Mouse (Mus musculus): ENCODE measurements around the gene Birc5.

The Birc5 gene

DNA sequence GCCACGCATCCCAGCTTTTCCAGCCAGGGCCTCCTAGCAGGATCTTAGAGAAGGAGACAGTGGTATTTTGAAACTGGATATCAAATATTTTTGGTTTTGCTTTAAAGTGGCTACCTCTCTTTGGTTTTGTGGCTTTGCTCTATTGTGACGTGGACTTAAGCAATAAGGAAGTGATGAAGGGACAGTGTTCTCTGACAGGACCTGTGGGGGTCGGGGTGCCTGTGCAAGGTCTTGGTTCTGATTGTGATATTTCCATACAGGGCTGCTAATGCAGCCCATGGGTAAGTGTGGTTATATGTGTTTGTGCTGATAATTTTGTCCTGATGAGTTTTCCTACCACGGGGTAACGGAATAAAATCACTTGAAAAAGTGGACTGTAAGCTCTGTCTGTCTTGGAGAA, 6.3 kb downstream of the Birc5 start:
- in situ Hi-C loops (cut with MseI, MboI) = no loop called here

DNA sequence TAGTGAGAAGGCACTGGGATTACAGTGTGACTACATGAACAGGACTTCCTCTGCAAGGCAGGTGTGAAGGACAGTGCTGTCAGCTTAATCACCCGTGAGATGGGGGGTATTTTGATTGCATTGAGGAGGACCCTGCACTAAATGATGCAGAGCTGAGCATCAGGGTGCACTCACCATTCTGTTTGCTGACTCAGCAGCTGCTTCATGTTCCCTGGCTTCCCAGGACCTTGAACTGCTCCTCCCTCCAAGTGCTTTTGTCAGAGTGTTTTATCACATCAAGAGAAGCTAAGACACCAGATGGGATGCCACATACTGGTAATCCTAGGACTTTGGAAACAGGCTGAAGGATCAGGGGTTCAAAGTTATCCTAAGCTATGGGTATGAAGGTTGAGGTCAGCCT, 6.9 kb downstream of the Birc5 start:
- in situ Hi-C loops (cut with MseI, MboI) = no loop called here

DNA sequence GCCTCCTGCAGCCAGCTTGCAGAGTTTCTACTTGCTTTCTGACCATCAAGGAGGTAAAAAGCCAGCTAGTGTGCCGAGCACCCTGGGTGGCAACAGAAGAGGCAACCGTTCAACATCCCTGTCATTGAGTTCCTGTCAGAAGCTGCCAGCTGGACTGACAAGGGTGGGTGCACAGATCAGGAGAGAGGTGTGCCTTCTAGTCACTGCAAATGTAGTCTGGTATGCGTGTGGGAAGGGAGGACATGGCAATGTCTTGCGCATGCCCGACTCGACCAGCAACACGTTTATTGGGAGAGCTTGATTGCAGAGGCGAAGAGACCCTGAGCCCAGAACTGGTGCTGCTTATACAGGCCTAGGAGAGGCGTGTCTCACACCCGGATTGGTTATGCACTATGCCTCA, 8.4 kb downstream of the Birc5 start:
- in situ Hi-C loops (cut with MseI, MboI) = no loop called here

DNA sequence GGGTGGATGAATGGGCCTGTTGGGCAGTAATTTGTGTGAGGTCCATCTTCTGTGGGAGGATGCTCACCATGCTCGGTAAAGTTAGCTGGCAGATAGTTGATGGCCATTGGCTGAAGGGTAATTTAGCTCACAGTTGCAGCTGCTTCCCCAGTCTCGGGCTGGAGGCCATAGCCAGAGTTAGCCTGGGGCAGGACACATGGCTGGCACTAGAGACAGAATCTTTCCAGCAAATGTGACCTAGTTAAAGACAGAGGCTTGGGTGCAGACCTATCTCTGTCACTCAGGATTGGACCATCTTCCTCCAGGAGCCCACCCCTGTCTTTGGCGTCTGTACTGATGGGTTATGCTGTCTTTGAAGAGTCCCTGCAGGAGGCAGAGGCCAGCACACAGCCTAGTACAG, 9.3 kb downstream of the Birc5 start:
- in situ Hi-C loops (cut with MseI, MboI) = no loop called here

DNA sequence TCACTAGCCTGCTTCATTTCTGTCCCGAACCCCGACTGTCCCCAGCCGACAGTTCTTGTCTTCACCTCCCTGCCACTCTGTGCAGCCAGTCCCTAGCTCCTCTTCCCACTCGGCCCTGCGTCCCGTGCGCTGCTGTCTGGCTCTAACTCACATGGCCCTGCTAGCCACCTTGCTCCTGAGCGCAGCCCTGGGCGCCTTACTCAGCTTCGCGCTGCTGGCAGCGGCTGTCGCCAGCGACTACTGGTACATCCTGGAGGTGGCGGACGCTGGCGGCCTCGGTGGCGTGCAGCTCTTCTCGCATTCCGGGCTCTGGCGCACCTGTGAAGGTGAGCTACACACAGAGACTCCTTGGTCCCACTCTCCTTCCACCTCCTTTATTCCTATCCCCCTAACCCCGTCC, 11.6 kb downstream of the Birc5 start, which contains the start of gene Tmem235:
Tmem235 (plus strand) TSS at position 152 of the 400 bp plus-strand sequence.
- in situ Hi-C loops (cut with MseI, MboI) = no loop called here

DNA sequence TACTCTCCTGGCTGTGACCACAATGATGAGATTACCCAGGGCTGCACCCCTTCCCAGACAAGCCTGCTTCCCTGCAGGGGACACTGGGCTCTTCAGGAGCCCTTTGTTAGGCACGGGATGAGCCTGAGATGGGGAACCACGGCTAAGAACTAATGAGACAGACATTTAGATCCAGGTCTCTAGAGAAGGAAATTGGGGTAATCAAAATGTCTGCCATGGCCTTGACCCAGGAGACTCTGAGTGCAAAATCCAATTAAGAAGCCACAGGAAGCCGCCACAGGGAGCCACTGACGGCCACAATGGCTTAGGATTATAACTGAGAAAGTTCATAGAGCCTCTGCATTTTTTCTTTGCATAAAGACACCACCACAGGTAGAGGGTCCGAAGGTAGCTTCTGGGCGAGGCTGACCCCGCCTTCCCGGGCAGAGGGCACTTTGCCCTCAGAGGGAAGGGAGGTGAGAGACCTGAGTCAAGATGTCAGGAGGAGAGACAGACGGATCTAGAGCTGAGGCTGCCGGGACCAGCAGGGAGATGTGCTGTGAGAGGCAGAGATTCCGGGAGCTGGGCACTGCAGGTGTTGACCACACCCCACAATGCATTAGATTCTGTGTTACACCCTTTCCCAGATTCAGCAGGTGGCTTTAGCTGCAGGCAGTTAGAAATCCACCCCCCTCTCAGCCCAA, 14.3 kb downstream of the Birc5 start:
- in situ Hi-C loops (cut with MseI, MboI) = no loop called here

DNA sequence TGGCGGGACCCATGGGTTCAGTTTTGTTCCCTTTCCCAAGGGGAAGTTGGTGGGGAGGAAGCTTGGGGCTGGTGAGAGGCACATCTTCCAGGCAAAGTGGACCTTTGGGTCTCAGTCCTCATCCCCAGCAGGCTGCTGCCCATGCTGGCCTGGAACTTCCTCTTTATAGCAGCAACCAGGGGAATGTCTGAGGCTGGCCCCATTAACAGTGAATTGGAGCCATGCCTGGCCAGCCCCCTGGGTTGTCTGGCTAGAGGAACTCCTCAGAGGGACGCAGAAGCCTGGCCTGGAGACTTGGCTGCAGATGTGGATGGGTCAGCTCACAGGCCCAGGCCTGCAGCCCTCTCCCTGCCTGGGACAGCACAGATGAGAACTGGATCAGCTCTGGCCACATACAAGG, 15.8 kb downstream of the Birc5 start:
- in situ Hi-C loops (cut with MseI, MboI) = no loop called here

DNA sequence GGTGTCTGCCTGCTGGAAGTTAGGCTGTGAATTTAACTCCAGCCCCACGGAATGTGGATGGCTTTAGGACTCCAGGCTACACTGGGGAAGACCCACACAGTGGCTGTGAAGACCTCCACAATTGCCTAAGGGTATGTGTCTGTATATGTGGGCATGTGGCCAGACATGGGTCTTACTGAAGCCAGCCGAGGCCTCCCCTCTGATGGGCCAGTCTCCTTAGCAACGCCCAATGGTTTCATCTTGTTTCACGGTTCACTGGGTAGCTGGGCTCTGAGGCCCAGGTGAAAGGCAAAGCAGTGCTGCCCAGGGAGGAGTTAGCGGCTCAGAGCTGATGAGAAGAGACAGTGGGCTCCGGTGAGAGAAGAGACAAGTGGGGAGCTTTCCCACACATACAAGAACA, 16.9 kb downstream of the Birc5 start:
- in situ Hi-C loops (cut with MseI, MboI) = no loop called here

DNA sequence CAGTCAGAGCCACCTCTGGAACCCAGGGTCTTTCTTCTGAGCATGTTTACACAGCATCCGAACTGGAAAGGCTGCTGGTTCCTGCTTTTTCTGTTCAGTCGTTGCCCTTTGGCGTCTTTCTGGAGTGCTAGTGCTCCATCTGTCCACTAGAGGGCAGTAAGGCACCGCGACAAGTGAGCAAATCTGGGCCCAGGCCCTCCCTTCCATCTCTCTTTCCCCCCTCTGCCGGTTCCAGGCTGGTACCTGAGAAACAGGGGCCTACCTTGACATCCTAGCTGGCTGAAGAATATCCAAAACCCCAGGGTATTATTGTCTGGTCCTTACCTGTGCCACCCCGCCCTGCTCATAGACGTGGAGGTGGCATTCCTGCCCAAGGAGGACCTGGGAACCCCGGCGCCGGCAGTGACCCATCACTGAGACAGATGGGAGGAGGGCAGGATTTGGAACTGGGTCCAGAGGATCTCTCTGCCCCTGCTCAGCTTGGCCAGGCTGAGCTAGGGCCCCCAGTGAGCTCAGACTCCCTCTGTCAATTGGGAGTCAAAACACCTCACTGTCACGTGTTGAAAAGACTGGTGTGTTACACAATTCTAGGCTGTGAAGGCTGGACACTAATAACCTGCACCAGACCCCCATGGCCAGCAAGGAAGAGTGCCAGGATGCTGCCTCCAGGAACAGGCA, 21.8 kb downstream of the Birc5 start:
- in situ Hi-C loops (cut with MseI, MboI) = loop anchor here in 1 of 2 experiments (5.0 kb wide), 1 partner anchor 351 kb away; no protein-coding TSS in a partner anchor

DNA sequence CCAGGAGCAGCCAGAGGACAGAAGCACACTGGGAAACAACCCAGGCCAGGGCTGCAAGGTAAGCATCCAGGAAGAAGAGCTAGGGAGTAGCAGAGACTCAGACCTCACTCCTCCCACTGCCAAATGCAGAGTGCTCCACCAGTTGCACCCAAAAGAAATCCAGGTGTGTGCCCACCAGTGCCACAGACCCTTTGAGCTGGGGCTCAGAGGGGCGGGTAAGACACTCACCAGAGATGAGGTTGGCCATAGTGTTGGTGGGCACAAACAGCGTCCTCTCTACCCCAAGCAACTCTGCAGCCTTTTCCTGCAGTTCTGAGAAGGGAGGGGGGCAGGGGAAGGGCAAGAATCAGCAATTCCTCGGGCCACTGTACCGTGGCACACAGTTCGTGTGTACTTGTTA, 22.3 kb downstream of the Birc5 start:
- in situ Hi-C loops (cut with MseI, MboI) = loop anchor here in 1 of 2 experiments (5.0 kb wide), 1 partner anchor 351 kb away; no protein-coding TSS in a partner anchor

DNA sequence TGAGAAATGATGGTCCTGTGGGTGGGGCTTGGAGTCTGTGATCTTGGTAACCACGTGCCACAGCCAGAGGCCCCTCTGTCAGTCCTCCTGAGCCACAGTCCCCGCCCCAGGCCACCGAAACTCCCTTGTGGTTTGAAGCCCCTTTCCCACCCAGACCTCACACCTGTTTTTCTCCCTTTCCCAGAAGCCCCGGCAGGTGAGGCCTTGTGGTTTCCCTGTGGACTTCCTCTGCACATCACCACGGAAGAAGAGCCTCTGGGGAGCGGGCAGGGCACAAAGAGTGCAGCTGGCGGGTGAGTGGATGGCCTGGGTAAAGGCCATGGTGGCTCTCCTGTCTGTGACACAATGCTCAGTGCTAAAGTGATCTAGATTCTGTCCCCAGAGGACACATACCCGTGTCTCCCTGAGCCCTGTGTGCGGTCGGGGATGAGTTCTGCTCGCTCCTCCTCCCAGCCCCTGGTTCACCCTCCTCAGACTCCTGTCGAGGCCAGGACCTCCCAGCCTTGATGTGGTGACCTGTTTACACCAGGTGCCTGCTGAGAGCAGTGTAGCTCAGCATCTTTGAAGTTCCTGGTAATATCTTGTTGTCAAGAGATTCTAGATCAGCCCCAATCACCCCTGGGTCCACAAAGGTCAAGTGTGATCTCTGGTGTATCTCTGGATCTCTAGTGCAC, 23.0 kb downstream of the Birc5 start:
- in situ Hi-C loops (cut with MseI, MboI) = loop anchor here in 1 of 2 experiments (5.0 kb wide), 1 partner anchor 350 kb away; no protein-coding TSS in a partner anchor

DNA sequence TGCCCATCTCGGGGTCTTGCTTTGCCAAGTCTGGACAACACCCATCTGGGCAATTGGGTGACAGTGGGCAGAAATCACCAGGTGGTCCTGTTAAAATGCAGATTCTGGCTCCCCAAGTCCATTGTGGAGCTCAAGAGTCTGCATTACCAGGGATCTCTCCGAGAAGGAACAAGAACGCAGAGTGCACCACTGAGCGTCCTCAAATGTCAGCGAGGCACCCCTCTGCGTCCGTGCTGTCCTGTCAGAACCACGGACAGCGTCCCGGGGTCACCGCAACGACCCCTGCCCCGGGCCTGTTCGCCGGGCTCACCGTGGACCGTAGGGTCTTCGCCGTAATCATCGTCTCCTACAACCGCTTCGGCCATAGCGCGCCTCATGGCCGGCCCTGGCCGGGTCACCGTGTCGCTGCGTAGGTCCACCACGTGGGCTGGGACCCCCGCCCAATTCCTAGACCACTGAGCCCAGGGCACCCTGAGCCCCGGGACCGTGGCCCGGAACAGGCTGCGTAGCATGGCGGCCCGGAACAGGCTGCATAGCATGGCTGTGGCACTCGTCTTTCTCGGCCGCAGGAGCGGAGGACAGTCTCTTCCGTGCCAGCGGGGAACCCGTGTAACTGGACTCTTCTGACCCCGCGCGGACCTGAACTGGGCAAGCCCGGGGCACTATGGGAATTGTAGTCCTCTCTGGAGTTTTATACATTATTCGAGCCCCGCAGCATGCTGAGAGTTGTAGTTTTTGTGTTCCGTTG, 24.0 kb downstream of the Birc5 start, which contains the start of gene Tha1:
Tha1 (minus strand) TSS at position 621 of the 748 bp plus-strand sequence.
- in situ Hi-C loops (cut with MseI, MboI) = loop anchor here in 1 of 2 experiments (5.0 kb wide), 1 partner anchor 349 kb away; no protein-coding TSS in a partner anchor

DNA sequence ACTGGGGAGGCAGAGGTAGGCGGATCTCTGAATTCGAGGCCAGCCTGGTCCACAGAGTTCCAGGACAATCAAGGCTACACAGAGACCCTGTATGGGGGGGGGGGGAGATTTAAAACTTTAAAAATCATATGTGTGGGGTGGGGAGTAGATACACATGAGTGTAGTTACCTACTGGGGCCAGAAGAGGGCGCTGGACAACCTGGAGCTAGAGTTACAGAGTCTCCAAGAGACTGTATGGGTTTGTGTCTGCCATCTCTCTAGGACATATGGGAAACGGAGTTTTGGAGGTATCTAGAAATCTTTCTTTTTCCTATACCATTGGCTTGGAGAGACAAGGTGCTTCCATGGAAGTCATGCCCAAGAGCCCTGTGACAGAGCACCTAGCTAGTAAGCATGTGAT, 25.4 kb downstream of the Birc5 start:
- in situ Hi-C loops (cut with MseI, MboI) = loop anchor here in 1 of 2 experiments (5.0 kb wide), 1 partner anchor 348 kb away; no protein-coding TSS in a partner anchor

DNA sequence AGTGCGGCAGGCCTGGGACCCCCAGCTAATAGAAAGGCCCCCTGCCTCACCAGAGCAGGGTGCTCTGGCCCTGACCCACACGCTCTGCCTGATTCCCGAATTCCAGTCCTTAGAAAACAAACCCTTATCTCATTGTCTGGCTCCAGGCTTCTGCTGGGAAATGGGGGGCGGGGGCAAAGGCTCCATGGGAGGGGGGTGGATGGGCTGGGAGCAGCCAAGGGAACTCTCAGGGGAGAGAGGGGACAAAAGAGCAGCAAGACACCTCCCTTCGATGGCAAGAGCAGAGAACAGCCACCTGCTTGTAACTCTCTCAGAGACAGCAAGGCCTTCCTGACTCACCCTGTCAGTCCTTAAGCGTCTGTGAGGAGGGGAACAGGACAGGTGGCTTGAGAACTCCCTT, 26.6 kb downstream of the Birc5 start:
- in situ Hi-C loops (cut with MseI, MboI) = no loop called here

DNA sequence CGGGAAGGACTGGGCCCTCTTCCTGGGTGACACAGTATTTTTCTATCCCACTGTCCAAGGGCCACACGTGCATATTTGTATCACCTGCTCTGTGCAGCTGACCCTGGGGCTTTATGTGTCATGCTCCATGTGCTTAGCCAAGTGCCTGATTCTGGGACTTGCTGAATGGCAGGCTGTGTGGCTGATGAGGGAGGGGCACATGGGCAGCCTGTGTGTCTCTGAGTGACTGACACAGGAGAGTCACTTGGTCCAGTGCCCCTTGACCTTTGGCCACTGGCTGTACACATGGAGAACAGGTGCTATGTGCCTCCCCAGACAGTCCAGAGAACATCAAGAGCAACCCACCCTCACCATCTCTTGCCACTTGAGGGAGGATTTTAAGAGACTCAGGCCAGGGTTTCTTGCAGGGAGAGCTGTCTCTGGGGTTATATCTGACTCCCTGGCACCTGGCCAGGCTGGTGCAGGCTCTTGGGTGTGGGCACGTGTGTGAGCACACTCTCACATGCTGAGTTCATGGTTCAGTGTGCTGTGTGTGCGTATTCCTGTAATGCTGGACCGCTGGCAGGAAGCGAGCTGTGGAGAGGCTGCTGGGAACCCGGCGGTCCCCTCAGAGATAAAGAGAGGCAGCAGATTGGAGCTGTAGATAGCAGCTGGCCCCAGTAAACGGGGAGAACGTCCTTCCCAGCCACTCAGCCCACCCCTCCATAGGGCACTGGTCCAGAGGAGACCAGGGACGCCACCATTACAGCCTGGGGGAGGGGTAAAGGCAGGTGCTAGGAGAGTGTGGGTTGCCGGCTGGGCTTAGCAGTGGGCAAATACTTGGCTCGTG, 29.1 kb downstream of the Birc5 start:
- in situ Hi-C loops (cut with MseI, MboI) = no loop called here

DNA sequence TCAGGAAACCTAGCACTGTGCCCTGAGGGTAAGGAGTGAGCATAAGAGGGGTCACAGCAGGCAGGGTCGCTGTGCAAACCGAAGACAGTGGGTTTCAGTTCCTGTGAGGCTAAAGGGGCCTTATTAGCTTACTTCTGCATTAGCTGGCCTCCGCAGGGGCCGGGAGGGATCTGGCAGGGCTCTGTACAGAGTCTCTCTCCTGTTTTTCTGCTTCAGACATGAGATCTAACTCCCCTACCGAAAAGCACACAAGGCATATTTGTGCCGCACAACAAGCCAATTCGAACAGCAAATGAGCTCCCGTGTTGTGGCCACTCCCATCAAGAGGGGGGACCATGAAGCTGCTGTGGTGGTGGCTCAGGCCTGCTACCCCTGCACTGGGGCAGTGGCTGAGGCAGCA, 29.8 kb downstream of the Birc5 start:
- in situ Hi-C loops (cut with MseI, MboI) = no loop called here

DNA sequence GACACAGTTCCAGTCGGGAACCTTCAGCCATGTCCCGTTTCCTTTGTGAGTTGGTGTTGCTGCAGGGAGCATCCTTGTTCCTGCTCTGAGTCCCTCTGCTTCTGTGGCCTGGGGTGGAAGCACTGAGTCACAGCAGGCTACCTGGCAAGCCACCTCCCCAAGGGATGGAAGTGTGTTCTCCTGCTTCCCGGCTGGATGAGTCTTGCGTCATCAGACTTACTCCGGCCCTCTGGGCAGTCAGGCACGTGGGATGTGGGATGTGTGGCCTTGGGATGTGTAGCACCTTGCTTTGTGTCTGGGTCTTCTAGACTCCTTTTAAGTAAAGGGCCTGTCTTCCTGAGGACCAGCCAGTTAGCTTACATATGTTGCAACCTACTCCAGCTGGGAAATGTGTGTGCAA, 30.6 kb downstream of the Birc5 start:
- in situ Hi-C loops (cut with MseI, MboI) = no loop called here

DNA sequence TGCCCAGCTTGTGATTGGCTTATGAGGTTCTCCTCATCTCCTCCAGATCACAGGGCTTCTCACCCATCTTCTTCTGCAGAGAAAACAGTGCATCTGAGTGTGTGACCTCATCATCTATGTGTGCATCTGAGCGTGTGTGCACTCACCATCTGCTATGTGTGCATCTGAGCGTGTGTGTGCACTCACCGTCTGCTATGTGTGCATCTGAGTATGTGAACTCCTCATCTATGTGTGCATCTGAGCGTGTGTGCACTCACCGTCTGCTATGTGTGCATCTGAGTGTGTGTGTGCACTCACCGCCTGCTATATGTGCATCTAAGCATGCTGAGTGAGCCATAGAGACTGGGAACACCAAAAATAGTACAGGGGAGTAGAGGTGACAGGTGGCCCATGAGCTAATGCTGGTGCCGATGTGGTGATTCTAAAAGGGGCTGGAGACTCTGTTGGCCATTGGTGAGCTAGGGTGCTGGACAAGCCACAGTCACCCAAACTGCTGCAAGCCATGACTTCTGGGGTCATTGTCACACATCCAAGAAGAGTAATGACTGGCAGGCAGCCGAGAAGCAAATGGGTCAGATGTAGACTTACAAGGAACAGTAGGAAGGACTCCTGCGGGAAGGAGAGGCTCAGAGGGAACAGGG, 31.4 kb downstream of the Birc5 start:
- in situ Hi-C loops (cut with MseI, MboI) = no loop called here

DNA sequence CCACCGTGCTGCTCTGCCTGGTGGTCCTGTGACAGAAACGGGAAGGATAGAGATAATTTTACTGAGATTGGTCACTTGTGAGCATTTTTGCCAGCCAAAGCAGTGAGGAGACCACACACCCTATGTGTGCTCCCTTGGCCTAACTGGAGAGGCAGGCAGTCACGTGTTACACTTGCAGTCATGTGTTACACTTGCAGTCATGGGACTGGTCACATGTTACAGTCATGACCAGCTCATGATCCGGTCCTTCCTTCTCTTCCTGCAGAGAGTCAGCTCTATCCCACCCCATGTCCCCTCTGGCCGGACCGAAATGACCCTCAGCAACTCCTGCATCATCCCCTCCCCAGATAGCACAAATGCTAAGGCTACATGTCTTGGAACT, 31.9 kb downstream of the Birc5 start:
- in situ Hi-C loops (cut with MseI, MboI) = no loop called here

DNA sequence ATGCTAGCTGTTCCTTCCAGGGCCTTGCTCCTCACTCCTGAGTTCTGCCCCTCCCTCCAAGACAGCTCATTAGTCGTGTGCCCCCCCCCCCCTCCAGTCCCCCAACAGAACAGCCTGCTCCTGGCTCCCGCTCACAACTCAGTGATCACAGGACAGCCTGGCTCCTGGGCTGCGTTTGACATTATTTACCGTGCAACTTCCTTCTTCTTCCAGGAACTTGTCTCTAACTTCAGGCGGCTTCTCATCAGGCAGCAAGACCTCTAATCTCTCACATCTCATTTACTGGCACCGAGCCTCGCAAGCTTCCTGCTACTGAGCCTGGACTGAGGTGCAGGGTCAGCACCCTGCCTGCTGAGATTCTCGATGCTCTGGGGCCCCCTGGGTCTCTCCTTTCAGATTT, 32.7 kb downstream of the Birc5 start:
- in situ Hi-C loops (cut with MseI, MboI) = no loop called here

Data from mouse trophoblast stem cell (cell line).